Mouse (Mus musculus) mesoderm, embryonic 11.5 days (tissue): Measurements from ENCODE around the gene Rprml.

Experiments
- DNase-seq: peaks from one replicate; pipeline ENCODE4 v3.0.0-alpha.2; 2012; ENCODE audit warnings: low read depth, low spot score

Gene Rprml

GRCm38 (mm10) chr11:103663119-103663518 lies 13.7 kb downstream of the Rprml start:
- DNase-seq, result no peak

DNA sequence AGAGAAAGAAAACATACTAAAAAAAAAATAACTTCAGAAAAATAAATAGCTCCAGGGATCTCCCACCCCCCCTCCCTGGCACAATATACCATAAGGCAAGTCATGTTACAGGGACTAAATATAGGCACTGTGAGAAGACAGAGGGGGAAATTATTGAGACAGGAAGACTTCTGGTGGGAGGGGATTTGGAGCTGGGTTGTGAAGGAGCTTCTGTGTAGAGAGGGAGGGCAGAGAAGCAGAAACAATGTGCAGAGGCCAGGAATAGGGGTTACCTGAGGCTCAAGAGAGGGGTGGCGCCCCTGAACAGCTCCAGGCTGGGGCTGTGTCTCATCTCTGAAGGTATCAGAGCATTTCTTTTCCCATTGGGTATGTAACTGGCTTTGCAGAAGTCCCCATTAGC lies 16.3 kb downstream of the Rprml start:
- no peak for DNase-seq

DNA sequence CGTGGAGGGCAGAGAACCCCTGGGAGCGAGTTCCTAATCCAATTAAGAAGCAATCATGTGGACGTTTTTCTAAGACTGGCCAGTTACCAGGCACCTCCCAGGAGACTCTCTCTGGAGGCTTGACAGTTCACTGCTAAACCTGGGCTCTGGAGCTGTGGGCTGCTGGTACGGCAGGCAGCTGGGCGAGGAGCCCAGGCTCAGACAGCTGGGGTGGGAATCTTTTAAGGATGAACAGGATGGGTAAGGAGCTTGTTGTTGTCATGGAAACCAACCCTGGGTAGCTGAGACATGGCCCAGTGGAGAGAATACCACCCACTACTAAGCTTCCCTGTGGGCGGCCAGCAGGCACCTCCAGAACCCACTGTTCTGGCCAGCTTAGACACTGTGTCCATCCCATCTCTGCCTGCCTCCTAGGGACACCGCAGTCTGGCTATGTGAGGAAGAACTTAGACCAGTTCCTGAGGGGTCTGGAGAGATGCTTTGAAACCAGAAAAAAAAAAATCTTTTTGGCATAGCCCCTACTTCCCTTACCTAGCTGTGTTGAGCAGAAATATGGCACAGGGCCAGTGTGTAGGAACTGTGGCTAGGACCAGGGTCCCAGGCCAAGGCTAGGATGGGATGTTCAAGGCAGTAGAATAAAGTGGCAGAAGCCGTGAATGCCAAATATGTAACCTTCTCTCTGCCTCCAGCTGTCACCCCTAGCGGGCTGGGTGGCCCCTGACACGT lies 17.0 kb downstream of the Rprml start:
- DNase-seq, result peak; percentile 24

- no peak for DNase-seq
Observed at GRCm38 (mm10) chr11:103666907-103667426, 17.6 kb downstream of the Rprml start.

- peak; percentile 67 for DNase-seq
Observed at GRCm38 (mm10) chr11:103675556-103675955, 26.2 kb downstream of the Rprml start.

DNA sequence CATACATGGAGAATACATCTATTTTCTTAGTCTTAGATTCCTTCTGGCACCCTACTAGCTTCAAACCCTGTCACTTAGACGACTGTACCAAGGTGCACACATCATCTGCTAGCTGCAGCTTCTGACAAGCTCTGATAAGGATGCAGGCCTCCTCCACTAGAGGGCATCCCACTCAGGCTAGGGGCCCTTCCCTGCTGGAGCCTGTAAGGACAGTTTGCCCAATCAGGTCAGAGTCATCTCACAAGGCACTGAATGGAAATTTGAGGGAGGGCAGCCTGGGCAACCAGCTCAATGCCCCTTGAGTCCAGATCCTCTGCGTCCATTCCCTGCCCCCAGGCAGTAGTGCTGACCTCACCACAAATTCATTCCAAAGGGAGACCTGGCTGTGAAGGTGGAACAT lies 27.7 kb downstream of the Rprml start:
- peak; percentile 45 for DNase-seq

GRCm38 (mm10) chr11:103683667-103684334 lies 34.4 kb downstream of the Rprml start:
- DNase-seq, result no peak

DNA sequence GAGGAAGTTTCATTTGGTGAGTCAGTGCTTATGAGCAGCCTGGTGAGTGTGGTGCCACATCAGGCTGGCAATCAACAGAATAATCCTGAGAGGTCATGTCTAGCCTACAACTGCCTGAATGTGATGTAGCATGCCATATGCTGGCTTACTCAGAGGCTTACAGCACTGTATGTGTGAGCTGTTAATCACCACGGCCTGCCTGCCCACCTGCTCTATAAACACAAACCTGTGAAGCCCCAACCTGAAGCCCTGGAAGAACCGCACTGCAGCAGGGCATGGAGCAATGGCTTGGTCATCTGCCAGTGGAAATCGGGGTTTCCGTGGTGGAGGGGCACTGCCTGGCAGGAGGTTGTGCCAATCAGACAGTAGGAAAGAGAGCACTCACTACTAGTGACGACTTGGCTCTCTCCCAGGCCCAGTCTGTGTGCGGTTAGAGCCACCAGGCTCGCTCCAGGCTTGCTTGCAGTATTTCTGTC lies 35.9 kb downstream of the Rprml start:
- no peak for DNase-seq

DNA sequence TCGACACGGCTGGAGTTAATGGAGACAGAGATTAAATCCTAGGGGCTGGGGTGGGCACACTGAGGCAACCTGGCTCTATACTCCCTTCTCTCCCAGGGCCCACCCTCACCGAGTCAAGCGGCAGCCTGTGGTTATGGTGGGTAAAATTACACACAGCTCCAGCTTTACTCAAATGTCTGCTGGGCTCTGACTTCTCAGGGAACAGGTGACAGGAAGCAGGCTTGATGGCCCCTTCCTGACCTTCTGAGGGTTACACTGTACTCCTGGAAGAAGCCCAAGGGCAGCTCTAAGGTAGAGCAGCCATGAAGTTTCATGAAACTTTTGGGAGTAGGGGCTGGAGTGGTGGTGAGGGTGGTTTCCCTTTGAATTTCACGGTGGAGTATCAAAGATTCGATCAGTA lies 37.3 kb downstream of the Rprml start:
- DNase-seq, result no peak

DNA sequence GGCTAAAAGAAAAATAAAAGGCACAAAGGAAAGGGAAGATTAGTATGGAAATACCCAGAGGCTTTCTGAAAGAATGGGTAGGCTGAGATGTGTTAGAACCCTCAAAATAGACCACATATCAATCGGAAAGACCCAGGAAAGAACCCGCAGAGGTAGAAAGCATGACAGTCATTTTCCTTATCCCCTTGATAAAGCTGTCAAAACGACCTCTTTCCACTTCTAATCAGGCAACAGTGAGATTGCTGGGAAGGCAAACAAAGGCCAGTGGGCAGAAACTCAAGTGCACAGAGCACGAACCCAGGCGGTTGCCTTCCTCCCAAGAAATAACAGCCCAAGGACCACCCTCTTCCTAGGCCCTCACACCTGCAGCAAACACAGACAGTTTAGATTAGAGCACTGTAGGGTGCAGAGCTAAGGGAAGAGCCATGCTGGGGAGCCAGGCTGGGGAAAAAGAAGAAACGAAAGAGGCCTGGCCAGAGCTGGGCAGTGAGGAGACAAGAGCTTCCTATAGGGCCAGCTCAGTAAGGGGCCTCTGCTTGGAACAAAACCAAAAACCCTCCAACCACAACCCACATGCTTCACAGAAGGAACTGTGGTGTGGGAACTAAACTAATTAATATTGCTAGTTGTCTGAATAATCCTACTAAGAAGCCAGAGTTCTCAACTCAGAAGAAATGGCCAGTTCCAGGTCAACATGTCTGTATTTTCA lies 39.1 kb downstream of the Rprml start:
- no peak for DNase-seq

GRCm38 (mm10) chr11:103688980-103689378 lies 39.6 kb downstream of the Rprml start:
- DNase-seq, result no peak

DNA sequence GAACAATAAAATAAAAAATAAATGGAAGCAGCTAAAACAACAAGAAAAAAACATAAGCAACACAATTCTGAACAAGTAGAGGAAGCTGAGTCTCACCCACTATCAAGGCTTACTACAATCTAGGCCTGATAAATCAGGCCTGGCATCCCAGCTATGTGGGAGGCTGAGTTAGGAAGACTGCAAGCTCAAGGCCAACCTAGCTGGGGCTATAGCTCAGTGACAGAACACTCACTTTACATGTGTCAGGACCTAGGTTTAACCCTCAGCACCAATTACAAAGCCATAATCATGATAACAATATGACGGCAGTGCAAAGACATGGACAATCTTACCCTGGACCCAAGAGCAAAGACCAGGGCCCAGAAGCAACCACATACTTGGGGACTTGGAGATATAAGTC lies 41.7 kb downstream of the Rprml start:
- no peak for DNase-seq

DNA sequence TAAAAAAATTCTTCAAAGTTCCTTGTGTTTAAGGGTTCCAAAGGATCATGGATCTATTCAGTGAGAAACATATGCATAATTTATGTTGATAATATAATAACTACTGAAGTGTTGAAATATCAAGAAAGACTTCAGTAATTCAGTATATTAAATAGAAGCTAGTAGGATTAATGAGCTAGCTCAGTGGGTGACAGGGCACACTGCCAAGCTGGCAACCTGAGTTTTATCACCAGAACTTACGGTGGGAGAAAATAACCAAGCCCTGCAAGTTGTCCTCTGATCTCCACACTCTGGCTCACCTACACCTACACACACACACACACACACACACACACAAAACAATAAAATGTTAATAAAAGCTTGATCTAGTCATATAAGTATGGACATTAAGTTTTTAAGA lies 43.9 kb downstream of the Rprml start:
- no peak for DNase-seq

DNA sequence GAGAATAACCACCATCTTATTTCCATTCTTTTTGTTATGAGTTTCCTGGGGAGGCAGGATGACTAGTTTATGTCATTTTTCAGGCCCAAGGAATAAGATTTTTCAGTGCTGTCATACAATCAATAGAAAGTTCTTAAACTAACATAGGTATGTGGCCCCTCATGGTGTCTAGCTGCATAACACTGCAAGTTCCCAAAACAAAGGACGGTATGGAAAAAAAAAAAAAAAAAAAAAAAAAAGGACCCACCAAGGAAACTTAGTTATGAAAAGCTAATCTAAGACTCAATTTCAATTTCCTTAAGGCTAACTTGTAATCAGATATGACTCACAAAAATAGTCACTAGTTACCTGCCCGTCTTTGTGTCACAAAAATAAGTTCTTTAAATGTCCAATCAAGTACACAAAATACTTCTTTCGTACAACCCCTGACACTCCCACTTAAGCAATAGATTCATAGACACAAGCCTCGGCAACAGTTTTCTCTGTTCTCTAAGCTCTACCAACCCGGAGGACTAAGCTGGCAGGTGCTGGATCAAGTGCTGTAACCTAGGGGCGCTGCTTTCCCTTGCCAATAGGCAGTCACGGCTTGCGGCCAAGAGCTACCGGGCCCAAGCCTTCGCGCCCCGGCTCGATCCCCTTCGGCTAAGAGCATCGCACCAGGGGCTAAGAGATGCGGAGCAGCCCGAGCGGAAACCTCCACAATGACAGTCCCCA lies 47.6 kb downstream of the Rprml start:
- DNase-seq, result peak; percentile 30

- DNase-seq, result peak; percentile 93
Observed at GRCm38 (mm10) chr11:103697565-103698176, 48.3 kb downstream of the Rprml start, which contains the start of gene Gosr2. Gene Gosr2, minus strand, starts transcription at chr11:103697898.

DNA sequence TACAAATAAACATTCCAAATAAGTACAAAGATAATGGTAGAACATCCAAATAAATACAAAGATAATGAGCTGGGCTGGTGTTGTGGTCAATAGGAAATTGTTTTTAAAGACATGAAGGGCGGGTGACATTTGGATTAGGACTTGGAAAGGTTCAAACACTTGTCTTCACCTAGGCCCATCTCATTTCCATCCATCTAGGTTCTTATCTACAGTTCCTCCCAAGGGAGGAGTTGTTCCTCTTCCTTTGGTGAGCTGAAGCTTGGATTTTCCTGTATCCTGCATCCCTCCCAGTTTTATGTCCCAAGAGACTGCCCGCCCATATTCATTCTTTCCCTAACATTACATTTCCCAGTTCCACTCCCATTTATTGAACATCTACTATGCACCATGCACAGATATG lies 48.9 kb downstream of the Rprml start:
- no peak for DNase-seq
